Mouse (Mus musculus) G1E (cell line): Measurements from ENCODE around the gene Ccl1. TPM values are rescaled to one million over a fixed set of nuclear protein-coding genes. Genes with fewer than 3 reads are reported as not detected.

Experiments
- ATAC-seq: 2 replicates; pipeline ENCODE4 v1.8.0; 2016; ENCODE audit warnings: mild to moderate bottlenecking; ENCODE audit not compliant: insufficient number of reproducible peaks, poor library complexity, low FRiP score, severe bottlenecking; ENCODE audit errors: extremely low read depth
- DNase-seq: peaks from one replicate; pipeline ENCODE4 v3.0.0; 2012; ENCODE audit warnings: low spot score
- H3K27me3 ChIP-seq: 2 replicates; pipeline ENCODE4 v1.6.1; 2012; ENCODE audit warnings: mild to moderate bottlenecking, low read length, inconsistent platforms; ENCODE audit not compliant: insufficient read depth
- H3K36me3 ChIP-seq: replicated peaks from 2 replicates; pipeline ENCODE3; 2012; ENCODE audit warnings: mild to moderate bottlenecking, inconsistent platforms
- H3K4me1 ChIP-seq: 2 replicates; pipeline ENCODE4 v1.6.1; 2012; ENCODE audit warnings: low read depth, low read length, inconsistent platforms, mixed read lengths; ENCODE audit not compliant: insufficient read depth
- H3K4me3 ChIP-seq: 2 replicates; pipeline ENCODE4 v1.5.1; 2012; ENCODE audit warnings: low read depth, mild to moderate bottlenecking, inconsistent platforms, low read length, moderate library complexity, mixed read lengths
- H3K9me3 ChIP-seq: replicated peaks from 2 replicates; pipeline ENCODE4 v1.6.1; 2012; ENCODE audit warnings: inconsistent platforms
- CTCF ChIP-seq: IDR thresholded peaks from 2 replicates; pipeline ENCODE4 v1.5.1; 2012; ENCODE audit warnings: low read depth, low read length, inconsistent platforms, mixed read lengths
- GATA1 ChIP-seq: IDR thresholded peaks from 2 replicates; pipeline ENCODE4 v1.6.1; 2012; ENCODE audit warnings: borderline replicate concordance, low read length, inconsistent platforms, mixed read lengths
- GATA2 ChIP-seq: IDR thresholded peaks from 2 replicates; pipeline ENCODE4 v1.6.1; 2012; ENCODE audit warnings: low read depth, low read length, inconsistent platforms, borderline replicate concordance
- POLR2AphosphoS5 ChIP-seq: IDR thresholded peaks from 2 replicates; pipeline ENCODE4 v1.6.1; 2012; ENCODE audit warnings: low read depth, low read length, inconsistent platforms; ENCODE audit not compliant: insufficient replicate concordance
- TAL1 ChIP-seq: conservative IDR thresholded peaks from 2 replicates; pipeline ENCODE4 v1.6.1; 2012; ENCODE audit warnings: low read depth, low read length, inconsistent platforms, mixed read lengths
- polyA plus RNA-seq: library from polyadenylated mRNA; stranded (reverse); fragments of >175 nt; gene quantifications from 2 replicates; pipeline ENCODE4 v1.2.3, GENCODE M21; 2012
- total RNA-seq, 2 experiments: library from RNA; stranded (forward) in 1 of 2; stranded (reverse) in 1 of 2; fragments of 200-1000 nt in 1 of 2; fragments of >200 nt in 1 of 2; fragmentation: Nextera tagmentation in 1 of 2; gene quantifications; 2 replicates each; pipeline ENCODE4 v1.2.3; 2014 to 2017

Gene Ccl1
- total and polyA plus RNA-seq, 3 experiments = 0.05 TPM; not detected in 2

DNA sequence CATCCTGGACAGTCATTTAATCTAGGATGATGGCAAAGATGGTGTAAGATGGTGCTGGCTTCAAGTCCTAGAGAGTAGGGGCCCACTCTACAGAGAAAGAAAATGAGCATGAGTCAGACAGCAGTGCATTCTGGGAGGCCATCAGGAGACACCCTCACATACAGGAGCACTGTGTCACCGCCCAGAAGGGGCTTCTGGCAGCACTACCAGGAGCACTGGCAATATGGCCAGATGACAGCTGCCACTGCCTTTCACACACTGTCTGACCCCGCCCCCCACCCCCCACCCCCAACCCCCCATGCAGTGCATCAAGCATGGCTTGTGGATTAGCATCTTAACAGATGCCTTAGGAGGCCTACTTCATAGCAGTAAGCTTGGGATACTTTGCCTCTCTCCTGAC is 89.0 kb downstream of the Ccl1 start:
- ATAC-seq = no peak
- TF ChIP-seq GATA2 (no peak), CTCF (no peak), POLR2AphosphoS5 (no peak), TAL1 (no peak), GATA1 (no peak)
- H3K4me3 ChIP-seq = no peak overlapping the region

DNA sequence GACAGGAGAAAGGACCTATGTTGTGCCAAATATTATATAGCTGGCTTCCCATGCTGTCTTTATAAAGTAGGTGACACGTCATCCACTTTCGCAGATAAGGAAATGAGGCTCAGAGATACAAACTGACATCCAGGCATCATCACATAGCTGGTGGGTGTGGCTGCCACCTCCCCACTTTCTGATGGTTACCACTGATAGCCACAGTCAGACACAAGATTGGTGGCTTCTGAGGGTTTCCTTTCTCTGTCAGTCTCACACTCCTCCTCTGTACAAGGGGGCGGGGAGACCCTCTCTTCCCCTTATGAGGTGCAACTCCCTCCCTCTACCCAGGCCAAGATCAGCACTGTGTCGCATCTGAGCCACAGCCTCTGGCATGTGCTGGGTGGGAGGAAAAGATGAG is 91.1 kb downstream of the Ccl1 start:
- Histone ChIP-seq H3K4me1 (no peaks in the 10 kb centered on the region), H3K36me3 (no peaks in the 10 kb centered on the region), H3K4me3 (no peak overlapping the region), H3K9me3 (peaks cover 62% of the 10 kb centered on the region), H3K27me3 (no peaks in the 10 kb centered on the region)
- ATAC-seq (no peak), DNase-seq (no peak)
- TF ChIP-seq GATA2 (no peak), CTCF (no peak), POLR2AphosphoS5 (no peak), GATA1 (no peak)

More for the DNA sequence above, 89.0 kb downstream of the Ccl1 start:
- Histone ChIP-seq H3K36me3 (no peaks in the 10 kb centered on the region), H3K9me3 (peaks cover 64% of the 10 kb centered on the region), H3K4me1 (no peaks in the 10 kb centered on the region), H3K27me3 (no peaks in the 10 kb centered on the region)
- no peak for DNase-seq

DNA sequence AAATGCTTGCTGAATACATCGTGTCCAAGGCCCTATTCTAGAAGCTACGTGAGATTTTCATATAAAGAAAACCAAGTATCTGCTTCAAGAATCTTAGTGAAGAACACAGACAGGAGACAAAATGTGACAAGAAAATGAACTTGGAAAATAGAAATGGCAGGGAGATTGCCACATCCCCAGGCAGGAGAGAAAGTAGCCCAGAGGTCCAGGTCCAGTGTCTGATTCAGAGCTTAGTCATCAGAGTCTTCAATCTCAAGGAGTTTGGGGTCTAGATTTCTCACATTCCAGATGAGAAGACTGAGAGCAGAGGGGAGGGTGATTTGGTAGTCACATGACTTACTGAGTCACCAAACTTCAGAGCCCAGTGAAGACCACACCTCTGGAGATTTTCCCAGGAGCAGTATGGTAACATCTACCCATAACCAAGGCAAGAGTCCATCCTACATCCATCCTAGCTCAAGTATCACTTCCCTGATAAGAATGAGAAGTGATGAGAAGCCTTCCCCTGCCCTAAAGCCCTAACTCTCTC is 98.5 kb downstream of the Ccl1 start:
- peaks cover 68% of the 10 kb centered on the region for H3K9me3 ChIP-seq
- no peak for TF ChIP-seq TAL1
- no peak for TF ChIP-seq POLR2AphosphoS5
- no peak for TF ChIP-seq CTCF
- no peak for TF ChIP-seq GATA1
- no peak for TF ChIP-seq GATA2
- no peaks in the 10 kb centered on the region for H3K27me3 ChIP-seq
- ATAC-seq (no peak), DNase-seq (no peak)
- no peaks in the 10 kb centered on the region for H3K4me1 ChIP-seq
- no peaks in the 10 kb centered on the region for H3K36me3 ChIP-seq
- no peak overlapping the region for H3K4me3 ChIP-seq

DNA sequence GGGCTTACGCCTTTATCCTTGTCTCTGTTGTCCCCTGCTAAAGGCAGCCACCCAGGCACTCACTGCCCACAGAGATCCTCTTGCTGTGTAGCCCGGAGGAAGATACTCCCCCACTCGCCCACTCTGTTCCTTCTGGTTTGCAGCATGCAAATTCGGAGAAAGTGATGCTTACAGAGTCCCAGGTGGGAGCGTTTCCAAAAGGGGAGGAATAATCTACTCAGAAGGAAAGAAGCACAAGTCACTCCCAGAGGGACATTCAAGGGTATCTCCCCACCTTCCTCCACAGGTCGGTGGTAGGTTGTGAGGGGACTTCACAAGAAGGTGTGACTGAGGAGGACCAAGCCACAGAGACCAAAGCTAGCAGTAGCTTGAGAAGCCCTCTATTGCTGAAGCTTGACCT is 100.3 kb downstream of the Ccl1 start:
- Histone ChIP-seq H3K9me3 (peaks cover 56% of the 10 kb centered on the region), H3K4me3 (no peak overlapping the region), H3K4me1 (no peaks in the 10 kb centered on the region), H3K27me3 (no peaks in the 10 kb centered on the region), H3K36me3 (no peaks in the 10 kb centered on the region)
- TF ChIP-seq POLR2AphosphoS5 (no peak), GATA2 (no peak), CTCF (no peak), TAL1 (no peak), GATA1 (no peak)
- DNase-seq (no peak), ATAC-seq (no peak)

DNA sequence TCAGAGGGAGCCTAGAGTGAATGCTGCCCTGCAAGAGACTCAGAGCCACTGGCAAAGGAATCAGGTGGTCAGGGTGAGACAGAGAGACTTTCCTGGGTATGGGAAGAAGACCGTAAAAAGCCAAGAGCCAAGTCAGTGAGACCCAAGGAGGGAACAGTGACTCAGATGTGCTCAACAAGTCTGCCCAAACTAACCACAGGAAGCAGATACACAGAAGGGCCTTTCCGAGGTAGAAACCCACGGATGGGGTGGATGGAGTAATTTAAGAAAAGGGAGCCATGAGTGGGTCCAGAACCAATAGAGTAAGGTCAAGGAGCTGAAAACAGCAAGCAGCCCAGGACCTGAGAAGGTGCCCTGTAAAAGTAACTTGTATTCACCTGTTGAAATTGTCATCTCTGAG is 101.8 kb downstream of the Ccl1 start:
- DNase-seq (no peak), ATAC-seq (no peak)
- TF ChIP-seq POLR2AphosphoS5 = no peak
- TF ChIP-seq GATA1 = no peak
- TF ChIP-seq TAL1 = no peak
- no peak for TF ChIP-seq GATA2
- no peak for TF ChIP-seq CTCF
- H3K9me3 ChIP-seq = peaks cover 46% of the 10 kb centered on the region
- no peaks in the 10 kb centered on the region for H3K27me3 ChIP-seq
- H3K4me3 ChIP-seq = no peak overlapping the region
- H3K36me3 ChIP-seq = no peaks in the 10 kb centered on the region
- H3K4me1 ChIP-seq = no peaks in the 10 kb centered on the region

DNA sequence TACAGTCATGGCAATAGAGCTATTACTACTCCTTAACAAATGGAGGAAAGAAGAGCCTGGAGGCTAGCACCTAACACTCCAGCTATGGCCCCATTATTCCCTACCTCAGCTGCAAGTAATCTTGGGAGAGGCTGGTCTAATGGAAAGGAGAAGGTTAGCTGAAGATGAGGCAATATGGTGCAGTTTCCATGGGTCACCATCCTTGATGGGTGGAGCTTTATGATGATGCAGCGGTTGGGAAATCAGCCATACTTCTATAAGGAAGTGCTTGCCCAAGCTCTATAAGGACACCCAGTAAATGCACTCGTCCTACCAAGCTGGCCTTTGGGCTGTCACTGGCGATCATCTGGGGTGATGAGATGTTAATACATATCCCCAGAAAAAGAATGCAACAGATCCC is 107.7 kb downstream of the Ccl1 start:
- H3K4me1 ChIP-seq = no peaks in the 10 kb centered on the region
- no peak for DNase-seq
- H3K9me3 ChIP-seq = peaks cover 35% of the 10 kb centered on the region
- no peaks in the 10 kb centered on the region for H3K36me3 ChIP-seq
- ATAC-seq = no peak
- TF ChIP-seq GATA2 (no peak), GATA1 (no peak), CTCF (no peak), POLR2AphosphoS5 (no peak)
- no peaks in the 10 kb centered on the region for H3K27me3 ChIP-seq
- no peak overlapping the region for H3K4me3 ChIP-seq
